Mouse (Mus musculus) CH12.LX (cell line): Measurements from ENCODE around the gene Dpm2.

ENCODE experiments used
- CTCF ChIP-seq, 2 experiments: IDR thresholded peaks in 1 of 2; conservative IDR thresholded peaks in 1 of 2; 2 replicates each; pipeline ENCODE4 v1.5.1; 2011 to 2012; ENCODE audit warnings: low read depth in 2 of 2, low read length in 2 of 2, improper control_type of control experiment in 1 of 2, inconsistent platforms in 1 of 2, mild to moderate bottlenecking in 1 of 2, moderate library complexity in 1 of 2
- EP300 ChIP-seq: IDR thresholded peaks from 2 replicates; pipeline ENCODE4 v1.6.1; 2011; ENCODE audit warnings: low read length, improper control_type of control experiment
- NRF1 ChIP-seq: IDR thresholded peaks from 2 replicates; pipeline ENCODE4 v1.6.1; 2014; ENCODE audit warnings: low read depth, mild to moderate bottlenecking, inconsistent platforms, low read length, improper control_type of control experiment, moderate library complexity
- POLR2A ChIP-seq: IDR thresholded peaks from 2 replicates; pipeline ENCODE4 v1.6.1; 2011; ENCODE audit warnings: low read depth, mild to moderate bottlenecking, improper control_type of control experiment, low read length
- USF1 ChIP-seq: IDR thresholded peaks from 2 replicates; pipeline ENCODE4 v1.6.1; 2014; ENCODE audit warnings: low read depth, mild to moderate bottlenecking, inconsistent platforms, low read length, improper control_type of control experiment
- ZC3H11A ChIP-seq: IDR thresholded peaks from 2 replicates; pipeline ENCODE4 v1.6.1; 2012; ENCODE audit warnings: low read depth, mild to moderate bottlenecking, inconsistent platforms, low read length, improper control_type of control experiment

GRCm38 (mm10) chr2:32599409-32599808 lies 28.8 kb downstream of the Dpm2 start, which contains the start of gene St6galnac6:
- TF ChIP-seq POLR2A, result no peak
- TF ChIP-seq EP300, result no peak
- no peak for TF ChIP-seq USF1
- no peak for TF ChIP-seq CTCF (conservative IDR thresholded peaks at IDR 0.05 in 1 of 2, IDR thresholded peaks at IDR 0.05 in 1 of 2; ENCODE audit: low read depth in 2 of 2, low read length in 2 of 2)
- no peak for TF ChIP-seq ZC3H11A
- TF ChIP-seq NRF1, result no peak
